Mouse (Mus musculus): ENCODE measurements at regions not wholly inside any gene's neighbourhood (a gene's known extent, or its start where the extent isn't known, plus 50 kb on each side); places are given as distances from the start of the nearest gene placed in this dataset.
A peak's percentile ranks its signal among the peaks of the same experiment; 100 is the strongest.

DNA sequence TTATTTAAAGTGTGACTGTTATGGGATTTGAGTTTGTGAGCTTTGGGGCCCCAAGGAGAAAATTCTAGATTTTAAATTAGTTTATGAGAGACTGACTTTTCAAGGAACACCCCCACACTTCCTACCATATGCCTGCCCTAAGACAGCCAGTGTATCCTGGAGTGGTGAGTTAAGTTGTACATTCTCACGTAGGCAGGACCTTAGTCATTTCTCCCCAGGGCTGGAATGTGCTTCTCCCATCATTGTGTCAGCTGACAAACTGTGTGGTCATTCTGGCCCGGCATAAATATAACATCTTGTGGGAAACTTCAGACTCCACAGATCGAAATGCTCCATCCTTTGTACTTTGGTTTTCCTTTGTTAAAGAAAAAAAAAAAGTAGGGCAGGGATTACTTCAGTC lies 73.1 kb upstream of the Tfpi start:
- TF ChIP-seq CTCF (IDR thresholded peaks at IDR 0.05) = no peak
- ATAC-seq (peak; percentile 95), DNase-seq (ENCODE audit: low read depth, low spot score) (peak; percentile 65)
- POLR2A ChIA-PET = no interaction called here
- in situ Hi-C loops (cut with MboI; ENCODE audit: low pct_unique_long_range_greater_than_20kb) = loop anchor here (5.0 kb wide), 1 partner anchor 62 kb away; no protein-coding TSS in a partner anchor
- no peaks in the 10 kb centered on the region for H3K27me3 ChIP-seq
- CTCF ChIA-PET = interaction anchor here (1.9 kb wide), 1 partner anchor 81 kb away, joined by 4 read pairs; no protein-coding TSS in a partner anchor

DNA sequence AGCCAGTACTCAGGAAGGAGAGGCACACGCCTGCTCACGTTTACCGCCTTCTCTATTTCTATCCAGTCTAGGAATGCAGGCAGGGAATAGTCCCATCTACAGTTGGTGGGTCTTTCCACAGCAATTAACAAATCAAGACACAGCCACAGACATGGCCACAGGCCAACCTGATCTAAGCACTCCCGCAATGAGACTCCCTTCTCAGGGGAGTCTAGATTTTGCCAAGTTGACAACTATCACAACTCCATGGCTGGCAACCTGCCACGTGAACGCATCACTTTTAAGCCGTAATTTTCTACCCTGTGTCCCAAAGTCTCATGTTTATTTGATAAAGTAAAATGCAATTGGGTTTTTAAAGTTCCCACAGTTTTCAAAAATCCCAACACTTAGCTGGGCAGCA lies 72.0 kb upstream of the Tfpi start:
- ChIA-PET POLR2A (no interaction called here), CTCF (interaction anchor here (1.9 kb wide), 1 partner anchor 80 kb away, joined by 4 read pairs; no protein-coding TSS in a partner anchor)
- no peak for DNase-seq (ENCODE audit: low read depth, low spot score)
- in situ Hi-C loops (cut with MboI; ENCODE audit: low pct_unique_long_range_greater_than_20kb) = loop anchor here (5.0 kb wide), 1 partner anchor 61 kb away; no protein-coding TSS in a partner anchor
- H3K27me3 ChIP-seq = no peaks in the 10 kb centered on the region
- no peak for TF ChIP-seq CTCF (IDR thresholded peaks at IDR 0.05)
- ATAC-seq = no peak

DNA sequence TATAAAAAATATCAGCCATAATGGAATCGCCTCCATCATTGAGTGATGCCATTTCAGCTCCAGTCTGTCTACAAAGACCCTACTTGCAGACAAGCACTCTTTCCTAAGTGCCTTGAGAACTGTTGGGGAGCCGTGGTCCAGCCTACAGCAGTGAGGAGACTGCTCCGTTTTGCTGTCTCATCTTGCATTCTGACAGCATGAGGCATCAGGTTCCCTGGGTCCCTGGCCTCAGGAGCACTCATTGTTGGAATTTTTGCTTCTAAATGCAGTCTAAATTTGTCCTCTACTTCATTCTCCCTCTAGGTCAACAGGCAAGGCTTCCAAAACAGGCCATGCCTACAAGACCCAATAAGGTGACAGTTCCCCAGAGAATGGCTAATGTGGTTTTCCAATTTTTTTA lies 69.1 kb upstream of the Tfpi start:
- CTCF ChIA-PET = no interaction called here
- no peak for TF ChIP-seq CTCF (IDR thresholded peaks at IDR 0.05)
- in situ Hi-C loops (cut with MboI; ENCODE audit: low pct_unique_long_range_greater_than_20kb) = loop anchor here (5.0 kb wide), 1 partner anchor 58 kb away; no protein-coding TSS in a partner anchor
- no peaks in the 10 kb centered on the region for H3K27me3 ChIP-seq
- DNase-seq (ENCODE audit: low read depth, low spot score) (no peak), ATAC-seq (no peak)
- POLR2A ChIA-PET = no interaction called here

DNA sequence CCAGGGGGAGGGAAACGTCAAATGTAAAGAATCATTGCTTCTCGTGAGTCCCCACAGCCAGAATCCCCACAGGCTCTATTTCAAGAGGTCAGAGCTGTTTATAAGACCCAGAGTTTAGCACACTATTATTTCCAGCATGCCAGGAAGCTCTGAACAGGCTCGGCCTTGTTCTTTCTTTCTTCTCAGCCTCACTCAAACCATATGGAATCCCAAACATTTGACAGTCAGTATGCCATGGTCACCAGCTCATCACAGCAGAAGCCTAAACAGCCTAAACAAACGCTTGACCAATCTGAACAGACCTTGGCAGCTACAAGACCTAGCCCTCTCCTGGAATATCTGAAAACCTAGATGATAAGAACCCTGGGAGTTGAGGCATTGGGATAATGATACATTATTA lies 68.2 kb upstream of the Tfpi start:
- ChIA-PET CTCF (no interaction called here), POLR2A (interaction anchor here (0.6 kb wide), 1 partner anchor 30 kb away, joined by 4 read pairs; no protein-coding TSS in a partner anchor)
- no peak for TF ChIP-seq CTCF (IDR thresholded peaks at IDR 0.05)
- no peak for DNase-seq (ENCODE audit: low read depth, low spot score)
- no peaks in the 10 kb centered on the region for H3K27me3 ChIP-seq
- in situ Hi-C loops (cut with MboI; ENCODE audit: low pct_unique_long_range_greater_than_20kb) = loop anchor here (5.0 kb wide), 1 partner anchor 57 kb away; no protein-coding TSS in a partner anchor
- ATAC-seq = no peak

DNA sequence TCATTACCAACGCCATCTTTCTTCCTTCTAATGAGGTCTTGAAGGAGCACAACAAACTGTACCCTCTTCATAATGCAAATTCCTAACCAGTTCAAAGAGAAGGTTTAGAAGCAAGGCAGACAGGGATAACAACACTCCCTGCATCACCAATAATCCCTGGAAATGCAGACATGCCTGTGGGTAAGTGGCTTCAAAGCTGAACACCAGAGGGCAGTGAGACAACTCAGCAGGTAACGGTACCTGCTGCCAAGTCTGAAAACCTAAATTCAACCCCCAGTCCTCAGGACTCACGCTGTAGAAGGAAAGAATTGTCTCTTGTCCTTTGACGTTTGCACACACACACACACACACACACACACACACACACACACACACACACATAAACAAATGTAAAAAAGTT lies 67.6 kb upstream of the Tfpi start:
- ChIA-PET CTCF (no interaction called here), POLR2A (no interaction called here)
- in situ Hi-C loops (cut with MboI; ENCODE audit: low pct_unique_long_range_greater_than_20kb) = no loop called here
- TF ChIP-seq CTCF (IDR thresholded peaks at IDR 0.05) = peak; percentile 20
- ATAC-seq = no peak
- H3K27me3 ChIP-seq = no peaks in the 10 kb centered on the region
- DNase-seq (ENCODE audit: low read depth, low spot score) = no peak

DNA sequence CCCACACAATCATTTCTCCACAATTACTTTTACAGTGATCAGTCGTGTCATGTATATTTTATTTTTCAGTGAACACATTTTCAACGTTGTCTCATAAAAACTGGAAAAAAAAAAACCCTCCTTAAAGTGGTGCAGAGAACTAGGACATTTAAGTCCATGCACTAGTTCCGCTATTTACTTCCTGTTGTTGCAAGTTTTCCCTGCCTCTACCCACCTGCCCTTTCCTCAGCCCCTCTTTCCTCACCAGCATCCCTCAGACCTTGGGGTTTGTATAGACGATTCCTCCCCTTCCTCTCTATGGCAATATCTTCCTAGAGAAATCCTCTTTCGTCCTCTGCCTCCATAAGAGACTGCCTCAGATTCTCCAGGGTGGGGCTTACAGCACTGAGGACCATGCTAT lies 64.9 kb upstream of the Tfpi start:
- TF ChIP-seq CTCF (IDR thresholded peaks at IDR 0.05) = no peak
- in situ Hi-C loops (cut with MboI; ENCODE audit: low pct_unique_long_range_greater_than_20kb) = no loop called here
- no peaks in the 10 kb centered on the region for H3K27me3 ChIP-seq
- ChIA-PET CTCF (no interaction called here), POLR2A (no interaction called here)
- ATAC-seq = no peak
- no peak for DNase-seq (ENCODE audit: low read depth, low spot score)

DNA sequence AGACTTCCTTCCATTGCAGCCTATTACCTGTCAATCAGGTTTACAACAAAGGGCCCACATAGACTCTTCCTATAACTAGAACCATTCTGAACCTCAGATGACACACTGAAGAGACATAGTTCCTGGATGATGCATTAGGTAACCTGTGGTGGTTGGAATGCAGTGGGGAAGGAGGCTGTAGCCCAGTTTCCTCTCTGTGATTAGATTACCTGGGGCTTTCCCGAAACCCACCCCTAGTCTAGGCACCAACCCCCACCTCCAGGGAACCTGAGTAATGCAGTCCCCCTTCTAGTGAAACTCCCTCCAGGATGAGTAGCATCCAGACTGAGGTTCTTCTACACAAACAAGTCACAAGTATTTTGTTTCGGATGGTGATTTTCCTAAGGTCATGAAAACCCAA lies 62.5 kb upstream of the Tfpi start:
- ATAC-seq = no peak
- no peaks in the 10 kb centered on the region for H3K27me3 ChIP-seq
- DNase-seq (ENCODE audit: low read depth, low spot score) = no peak
- CTCF ChIA-PET = interaction anchor here (1.6 kb wide), 1 partner anchor 9 kb away, joined by 6 read pairs; no protein-coding TSS in a partner anchor
- TF ChIP-seq CTCF (IDR thresholded peaks at IDR 0.05) = no peak
- POLR2A ChIA-PET = no interaction called here
- in situ Hi-C loops (cut with MboI; ENCODE audit: low pct_unique_long_range_greater_than_20kb) = no loop called here

DNA sequence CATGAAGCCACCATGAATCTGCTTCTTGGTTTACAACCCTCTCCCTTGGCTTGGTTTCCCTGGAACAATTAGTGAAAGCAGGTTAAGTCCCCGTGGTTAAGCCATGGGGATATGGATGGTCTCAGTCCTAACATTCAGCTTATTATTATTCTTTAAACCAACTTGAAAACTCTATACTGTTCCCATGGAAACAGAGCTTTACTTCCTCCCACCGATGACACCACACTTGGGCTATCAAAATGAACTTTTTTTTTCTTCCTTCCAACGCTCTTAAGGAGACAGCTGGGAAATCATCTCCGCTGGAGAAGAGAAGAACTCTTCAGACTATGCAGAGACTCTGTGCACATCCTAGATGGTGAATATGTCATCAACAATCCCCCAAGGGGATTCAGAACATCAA lies 61.4 kb upstream of the Tfpi start:
- TF ChIP-seq CTCF (IDR thresholded peaks at IDR 0.05) = no peak
- CTCF ChIA-PET = interaction anchor here (1.1 to 1.6 kb wide), 3 partner anchors 8 to 11 kb away, joined by 3 to 6 read pairs (median 3); no protein-coding TSS in a partner anchor
- POLR2A ChIA-PET = no interaction called here
- in situ Hi-C loops (cut with MboI; ENCODE audit: low pct_unique_long_range_greater_than_20kb) = no loop called here
- DNase-seq (ENCODE audit: low read depth, low spot score) (no peak), ATAC-seq (no peak)
- no peaks in the 10 kb centered on the region for H3K27me3 ChIP-seq

DNA sequence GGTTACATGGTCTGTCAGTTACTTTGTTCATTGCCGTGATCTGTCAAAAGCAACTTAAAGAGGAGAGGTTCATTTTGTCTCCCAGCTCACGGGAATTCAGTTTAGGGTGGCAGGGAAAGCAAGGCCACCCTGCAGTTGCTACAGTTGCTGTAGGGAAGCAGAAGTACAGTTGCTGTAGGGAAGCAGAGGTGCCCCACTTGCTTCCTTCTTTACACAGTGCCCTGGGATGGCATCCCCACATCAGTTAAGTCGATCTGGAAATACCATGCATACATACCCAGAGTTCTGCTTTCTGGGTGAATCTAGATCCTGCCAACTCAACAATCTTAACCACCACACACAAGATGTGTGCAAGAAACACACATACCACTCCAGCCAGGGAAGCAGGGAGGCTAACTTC lies 54.6 kb upstream of the Tfpi start:
- no peaks in the 10 kb centered on the region for H3K27me3 ChIP-seq
- no peak for TF ChIP-seq CTCF (IDR thresholded peaks at IDR 0.05)
- in situ Hi-C loops (cut with MboI; ENCODE audit: low pct_unique_long_range_greater_than_20kb) = no loop called here
- CTCF ChIA-PET = no interaction called here
- POLR2A ChIA-PET = no interaction called here
- DNase-seq (ENCODE audit: low read depth, low spot score) = no peak
- ATAC-seq = no peak

DNA sequence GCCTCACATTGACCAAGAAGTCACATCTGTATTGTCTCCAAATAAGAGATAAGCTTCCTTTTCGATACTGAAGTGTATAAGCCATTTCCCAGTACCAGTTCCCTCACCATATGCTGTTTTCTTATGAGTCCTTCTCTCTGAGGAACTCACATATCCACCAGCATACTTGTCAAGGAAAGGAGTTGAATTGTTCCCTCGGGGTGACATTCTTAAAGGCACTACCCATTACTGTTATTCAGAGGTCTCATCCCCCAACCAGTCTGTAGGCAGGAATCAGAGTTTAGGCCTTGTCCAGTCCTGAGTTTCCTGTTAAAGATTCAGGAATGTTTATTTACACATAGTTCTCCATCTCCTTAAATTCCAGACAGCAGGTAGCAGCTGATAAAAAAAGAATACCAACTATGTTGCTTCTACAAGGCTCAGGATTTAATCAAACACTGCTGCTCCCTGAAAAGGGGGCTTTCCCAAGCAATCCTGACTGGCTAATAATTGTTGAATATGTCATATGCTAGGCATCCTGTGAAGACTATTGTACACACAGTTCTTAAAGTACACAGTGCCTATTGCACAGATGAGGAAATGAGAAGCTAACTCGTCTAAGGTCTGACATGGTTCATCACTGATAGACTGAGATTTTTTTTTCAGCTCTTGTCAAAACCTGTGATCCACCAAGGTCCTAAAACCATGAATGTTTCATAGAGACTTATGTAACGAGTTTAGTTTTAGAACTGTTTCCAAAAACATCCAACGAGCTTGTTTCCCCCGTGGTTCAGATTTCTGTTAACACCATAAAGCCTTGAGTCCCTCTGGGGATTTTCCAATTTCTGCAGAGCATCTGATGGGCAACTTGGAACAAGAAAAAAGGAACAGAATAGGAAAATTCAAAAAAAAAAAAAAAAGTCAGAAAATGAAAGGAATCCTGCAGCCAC lies 52.5 kb upstream of the Tfpi start:
- in situ Hi-C loops (cut with MboI; ENCODE audit: low pct_unique_long_range_greater_than_20kb) = no loop called here
- POLR2A ChIA-PET = interaction anchor here (0.7 kb wide), 1 partner anchor 13 kb away, joined by 4 read pairs; no protein-coding TSS in a partner anchor
- ATAC-seq = peak; percentile 54
- CTCF ChIA-PET = interaction anchor here (1.6 kb wide), 1 partner anchor 9 kb away, joined by 6 read pairs; no protein-coding TSS in a partner anchor
- DNase-seq (ENCODE audit: low read depth, low spot score) = no peak
- H3K27me3 ChIP-seq = no peaks in the 10 kb centered on the region
- no peak for TF ChIP-seq CTCF (IDR thresholded peaks at IDR 0.05)
